Mouse (Mus musculus) forebrain, embryonic 13.5 days (tissue): ENCODE data around the gene Gcfc2. TPM values are rescaled to one million over a fixed set of nuclear protein-coding genes. Genes with fewer than 3 reads are reported as not detected.

Source experiments
- ATAC-seq: fragments of 200-750 bp; cut with Nextera tagmentation; 2 replicates; pipeline ENCODE4 v1.8.0; 2017
- H3K27ac ChIP-seq: fragments of 300-500 bp; sonication (generic); 2 replicates; pipeline ENCODE4 v1.5.1; 2015; ENCODE audit warnings: inconsistent platforms, mild to moderate bottlenecking, moderate library complexity
- H3K27me3 ChIP-seq: fragments of 300-500 bp; sonication (generic); 2 replicates; pipeline ENCODE4 v1.6.1; 2015; ENCODE audit warnings: mild to moderate bottlenecking, inconsistent platforms
- H3K36me3 ChIP-seq: fragments of 300-500 bp; sonication (generic); 2 replicates; pipeline ENCODE4 v1.6.1; 2015; ENCODE audit warnings: mild to moderate bottlenecking, inconsistent platforms; ENCODE audit not compliant: poor library complexity, severe bottlenecking
- H3K4me1 ChIP-seq: fragments of 300-500 bp; sonication (generic); 2 replicates; pipeline ENCODE4 v1.6.1; 2015; ENCODE audit warnings: inconsistent platforms
- H3K4me2 ChIP-seq: fragments of 300-500 bp; sonication (generic); 2 replicates; pipeline ENCODE4 v1.6.1; 2015; ENCODE audit warnings: inconsistent platforms, mild to moderate bottlenecking, moderate library complexity
- H3K4me3 ChIP-seq: fragments of 300-500 bp; sonication (generic); 2 replicates; pipeline ENCODE4 v1.5.1; 2015; ENCODE audit warnings: mild to moderate bottlenecking, inconsistent platforms
- H3K9ac ChIP-seq: fragments of 300-500 bp; sonication (generic); 2 replicates; pipeline ENCODE4 v1.6.1; 2015; ENCODE audit warnings: mild to moderate bottlenecking, inconsistent platforms
- H3K9me3 ChIP-seq: fragments of 300-500 bp; sonication (generic); replicated peaks from 2 replicates; pipeline ENCODE4 v1.6.1; 2016; ENCODE audit warnings: inconsistent platforms
- WGBS: fragments of 180-500 bp; shearing (Covaris S2); methylation state at CpG from one replicate; pipeline ENCODE4 v1.1.7; 2015; 5-methylcytosine and 5-hydroxymethylcytosine counted together
- microRNA counts: library from miRNA; unstranded; fragments of <30 nt; microRNA quantifications from one replicate; lab custom pipeline; 2016
- microRNA-seq: library from miRNA; unstranded; fragments of <30 nt; microRNA quantifications from one replicate; pipeline ENCODE4, GENCODE M21; 2016
- polyA plus RNA-seq: library from polyadenylated mRNA; unstranded; fragments of >200 nt; fragmentation: Nextera tagmentation; extraction: Ambion mirVana; gene quantifications from 2 replicates; pipeline ENCODE4 v1.2.1, GENCODE M21; 2015

Gene Gcfc2
- polyA plus RNA-seq, 1 experiment from 2014 or later = 9.6 TPM

DNA sequence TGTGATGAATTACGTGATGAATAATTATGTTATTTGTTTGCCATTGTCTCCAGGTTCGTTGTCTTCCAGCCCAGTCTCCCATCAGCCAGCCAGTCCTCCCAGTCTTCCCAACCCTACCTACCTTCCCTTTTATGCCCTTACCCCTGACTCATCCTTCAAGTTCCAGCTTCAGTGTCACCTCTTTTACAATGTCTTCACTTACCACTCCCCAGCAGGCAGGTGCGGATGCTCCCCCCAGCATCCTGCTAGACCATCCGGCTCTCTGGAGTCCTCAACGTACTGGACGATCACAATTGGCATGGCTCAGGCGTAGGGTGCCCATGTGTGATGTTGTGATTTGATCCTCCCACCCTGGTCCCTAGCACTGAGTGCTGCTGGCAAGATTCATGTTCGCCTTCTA is 62.7 kb downstream of the Gcfc2 start:
- Histone ChIP-seq H3K9ac (no peak overlapping the region), H3K27ac (no peak overlapping the region), H3K4me2 (no peak overlapping the region), H3K4me1 (peaks cover 12% of the 10 kb centered on the region), H3K9me3 (no peaks in the 10 kb centered on the region), H3K4me3 (no peak overlapping the region), H3K27me3 (no peaks in the 10 kb centered on the region), H3K36me3 (no peaks in the 10 kb centered on the region)
- 92% methylated on average over 8 of the region's 8 CpGs for WGBS
- no peak for ATAC-seq

GRCm38 (mm10) chr6:81986599-81986998 is 63.1 kb downstream of the Gcfc2 start:
- H3K36me3 ChIP-seq = no peaks in the 10 kb centered on the region
- WGBS = 56% methylated on average over 5 of the region's 5 CpGs

DNA sequence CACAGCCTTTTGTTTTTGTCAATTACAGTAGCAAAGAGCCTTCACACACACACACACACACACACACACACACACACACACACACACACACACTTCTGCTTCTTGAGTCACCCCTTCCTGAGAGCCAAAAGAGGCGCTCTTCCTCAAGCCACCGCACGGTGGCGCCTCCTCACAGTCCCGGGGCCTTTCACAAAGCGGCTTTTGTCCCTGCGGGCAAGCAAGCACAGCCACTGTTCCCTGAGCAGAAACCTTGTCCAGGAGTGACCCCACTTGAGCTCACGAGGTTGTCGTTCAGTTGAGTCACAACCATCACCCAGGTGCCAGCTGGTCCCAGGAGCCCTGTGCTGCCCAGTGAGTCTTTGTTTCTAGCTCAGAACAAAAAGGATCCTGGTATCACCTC is 63.5 kb downstream of the Gcfc2 start:
- Histone ChIP-seq H3K4me1 (peaks cover 12% of the 10 kb centered on the region), H3K9me3 (no peaks in the 10 kb centered on the region), H3K9ac (no peak overlapping the region), H3K4me2 (no peak overlapping the region), H3K27ac (no peak overlapping the region), H3K36me3 (no peaks in the 10 kb centered on the region), H3K27me3 (no peaks in the 10 kb centered on the region), H3K4me3 (no peak overlapping the region)
- peak; percentile 76 for ATAC-seq
- under 1% methylated on average over 9 of the region's 9 CpGs for WGBS

More at GRCm38 (mm10) chr6:81986599-81986998, 63.1 kb downstream of the Gcfc2 start:
- Histone ChIP-seq H3K4me3 (no peak overlapping the region), H3K4me1 (peaks cover 12% of the 10 kb centered on the region), H3K4me2 (no peak overlapping the region), H3K27me3 (no peaks in the 10 kb centered on the region), H3K9ac (no peak overlapping the region), H3K9me3 (no peaks in the 10 kb centered on the region), H3K27ac (no peak overlapping the region)
- ATAC-seq = no peak

- no peak overlapping the region for H3K4me2 ChIP-seq
- H3K4me3 ChIP-seq = no peak overlapping the region
- no peaks in the 10 kb centered on the region for H3K27me3 ChIP-seq
- no peak for ATAC-seq
- H3K27ac ChIP-seq = no peak overlapping the region
- WGBS = 54% methylated on average over 3 of the region's 3 CpGs
- H3K4me1 ChIP-seq = peaks cover 12% of the 10 kb centered on the region
- no peaks in the 10 kb centered on the region for H3K36me3 ChIP-seq
- H3K9ac ChIP-seq = no peak overlapping the region
- H3K9me3 ChIP-seq = no peaks in the 10 kb centered on the region
These were observed 64.1 kb downstream of the Gcfc2 start for GRCm38 (mm10) chr6:81987580-81987979.

DNA sequence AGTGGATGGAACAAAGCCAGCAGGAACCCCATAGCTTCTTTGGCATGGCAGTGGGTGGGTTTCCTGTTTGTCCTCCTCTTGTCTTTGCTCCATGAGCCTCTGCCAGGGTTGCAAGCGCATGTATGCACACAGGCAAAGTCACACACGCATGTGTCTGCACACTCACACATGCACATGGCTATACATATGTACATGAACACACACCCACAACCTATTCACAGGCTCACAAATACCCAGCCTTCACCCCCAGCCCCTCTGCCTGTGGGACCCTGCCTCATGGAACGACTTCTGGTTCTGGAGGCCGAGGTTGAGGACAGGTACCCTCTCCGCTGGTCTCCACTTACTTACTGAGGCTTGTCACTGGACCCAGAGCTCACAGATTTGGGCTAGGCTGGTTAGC is 64.9 kb downstream of the Gcfc2 start:
- 95% methylated on average over 5 of the region's 5 CpGs for WGBS

GRCm38 (mm10) chr6:81990049-81990810 is 66.8 kb downstream of the Gcfc2 start:
- Histone ChIP-seq H3K36me3 (no peaks in the 10 kb centered on the region), H3K9ac (peak overlapping the region; percentile 21; the same call in 1 of the 2 replicates), H3K4me1 (peaks cover 12% of the 10 kb centered on the region), H3K4me3 (no peak overlapping the region), H3K9me3 (no peaks in the 10 kb centered on the region), H3K27me3 (no peaks in the 10 kb centered on the region), H3K4me2 (peak overlapping the region; percentile 22; the same call in 1 of the 2 replicates), H3K27ac (no peak overlapping the region)
- WGBS = 24% methylated on average over 20 of the region's 20 CpGs
- peak; percentile 55; the same call in 1 of the 2 replicates for ATAC-seq

More for the DNA sequence above, 64.9 kb downstream of the Gcfc2 start:
- ATAC-seq = no peak
- Histone ChIP-seq H3K9ac (no peak overlapping the region), H3K27ac (no peak overlapping the region), H3K4me1 (peaks cover 12% of the 10 kb centered on the region), H3K4me2 (no peak overlapping the region), H3K9me3 (no peaks in the 10 kb centered on the region), H3K27me3 (no peaks in the 10 kb centered on the region), H3K4me3 (no peak overlapping the region), H3K36me3 (no peaks in the 10 kb centered on the region)

MicroRNA genes within 50 kb of the gene (microRNA counts, 519-probe panel; counts per million panel counts)
- 2,660 counts per million, percentile 63 among the panel's probes with 10 or more counts for microRNA mmu-miR-468 (lab: Ali Mortazavi, UCI)

Small RNAs within 50 kb of the gene (microRNA-seq; reads per million reads assigned to microRNA genes)
- gene Mir468 = not detected
- not detected for gene Mir7232

Other genes starting within 250 kb of the Gcfc2 start
- 50.1 and 52.2 TPM in 2 replicates for gene Mrpl19, start 42.3 kb downstream of the Gcfc2 start, polyA plus RNA-seq
- 1.2 and 1.9 TPM in 2 replicates for gene Eva1a, start 117.4 kb downstream of the Gcfc2 start, polyA plus RNA-seq